In the genomic region with DNA sequence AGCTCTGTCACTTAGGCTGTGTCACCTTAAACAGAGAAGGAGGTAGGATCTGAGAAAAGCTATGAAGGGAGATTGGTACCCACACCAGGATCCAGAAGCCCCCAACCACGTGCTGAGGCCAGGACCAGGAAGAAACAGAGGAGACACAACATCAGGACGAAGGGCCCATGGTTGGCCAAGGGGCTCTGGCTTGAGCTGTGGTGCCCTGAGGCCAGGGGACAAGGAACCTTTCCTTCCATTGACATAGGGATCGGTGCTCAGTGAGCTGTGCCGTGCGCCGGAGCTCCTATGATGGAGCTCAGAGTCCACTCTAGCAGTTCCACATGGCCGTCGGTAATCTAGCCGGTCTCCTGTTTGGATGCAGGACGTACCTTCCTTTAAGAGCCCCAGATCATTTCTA, we compare ENCODE assay signal across 43 mouse cellular contexts. TPM values are rescaled to one million over a fixed set of nuclear protein-coding genes. Genes with fewer than 3 reads are reported as not detected.
"Had no signal": no experiment of that assay in that cellular context is flagged by ENCODE, and none has a peak within 500 bp of the region (broad histone marks: within the 10 kb centered on the region; RNA-seq: fewer than 3 reads in every experiment).

No protein-coding gene starts in this region.

- DNase-seq: heart, postnatal 10 days; heart, postnatal 36 days; heart, postnatal 4 days; kidney, adult 11 months; kidney, adult 18-20 months; kidney, adult 2 months; kidney, adult 8-10 months; kidney, adult 9 months; kidney, postnatal 10 days; kidney, postnatal 14 days; kidney, postnatal 25 days; kidney, postnatal 36 days; layer of hippocampus, adult 9-11 months; layer of hippocampus, postnatal 36 days had no signal

- H3K9me3 ChIP-seq: heart, embryonic 12.5 days; heart, embryonic 13.5 days; heart, embryonic 15.5 days; hindbrain, embryonic 10.5 days; hindbrain, embryonic 12.5 days; hindbrain, embryonic 13.5 days; hindbrain, embryonic 15.5 days; intestine, embryonic 15.5 days; kidney, embryonic 15.5 days had no signal

- H3K27ac ChIP-seq: heart, embryonic 13.5 days; heart, embryonic 15.5 days; hindbrain, embryonic 10.5 days; hindbrain, embryonic 12.5 days; hindbrain, embryonic 13.5 days; hindbrain, embryonic 14.5 days; hindbrain, embryonic 15.5 days; hindbrain, postnatal 0 days; intestine, embryonic 15.5 days; kidney, embryonic 15.5 days; kidney, postnatal 0 days; layer of hippocampus, adult 2 months; left cerebral cortex, adult 2 months had no signal

- H3K4me1 ChIP-seq: heart, embryonic 12.5 days; heart, embryonic 13.5 days; heart, embryonic 15.5 days; hindbrain, embryonic 12.5 days; hindbrain, embryonic 13.5 days; hindbrain, embryonic 15.5 days; intestine, embryonic 15.5 days; kidney, embryonic 15.5 days had no signal

- H3K4me3 ChIP-seq: heart, embryonic 12.5 days; heart, embryonic 13.5 days; heart, embryonic 15.5 days; hindbrain, embryonic 10.5 days; hindbrain, embryonic 12.5 days; hindbrain, embryonic 13.5 days; hindbrain, embryonic 15.5 days; intestine, embryonic 15.5 days; kidney, embryonic 15.5 days; layer of hippocampus, adult 2 months; left cerebral cortex, adult 2 months had no signal

- H3K27me3 ChIP-seq: hindbrain, embryonic 15.5 days; intestine, embryonic 15.5 days; kidney, embryonic 15.5 days had no signal

- H3K36me3 ChIP-seq: heart, embryonic 12.5 days; heart, embryonic 13.5 days; heart, embryonic 15.5 days; hindbrain, embryonic 10.5 days; hindbrain, embryonic 12.5 days; hindbrain, embryonic 13.5 days; hindbrain, embryonic 15.5 days; intestine, embryonic 15.5 days; kidney, embryonic 15.5 days had no signal

RNA-seq across cellular contexts. Expression of a gene that starts 25.3 kb away (rescaled TPM):
- total RNA-seq: heart, postnatal 25 days; heart, postnatal 36 days; hindbrain, postnatal 0 days; layer of hippocampus, adult 18-20 months had no signal
- polyA plus RNA-seq: heart, embryonic 12.5 days; heart, embryonic 14.5 days; heart, embryonic 15.5 days; hindbrain, embryonic 10.5 days; hindbrain, embryonic 11.5 days; hindbrain, embryonic 12.5 days; hindbrain, embryonic 13.5 days; hindbrain, embryonic 14.5 days; hindbrain, embryonic 15.5 days; inflammation-experienced regulatory T-cells, adult 6 months; intestine, embryonic 15.5 days; intestine, embryonic 16.5 days; kidney, embryonic 15.5 days had no signal

RNA-seq across cellular contexts. Expression of a gene that starts 26.3 kb away (rescaled TPM):
- total RNA-seq: heart, postnatal 10 days; heart, postnatal 25 days; heart, postnatal 36 days; heart, postnatal 4 days; hematopoietic stem cell, adult 5-6 weeks; layer of hippocampus, adult 18-20 months; layer of hippocampus, adult 2 months; layer of hippocampus, adult 8-10 months; layer of hippocampus, postnatal 10 days; layer of hippocampus, postnatal 14 days; layer of hippocampus, postnatal 25 days; layer of hippocampus, postnatal 36 days; left cerebral cortex, adult 18-20 months; left cerebral cortex, adult 2 months; left cerebral cortex, adult 8-10 months had no signal
- polyA plus RNA-seq: heart, postnatal 0 days; hindbrain, embryonic 14.5 days; hindbrain, embryonic 16.5 days; hindbrain, postnatal 0 days; inflammation-experienced regulatory T-cells, adult 6 months had no signal
